Mouse (Mus musculus): ENCODE results near the gene Wipi2.

DNA sequence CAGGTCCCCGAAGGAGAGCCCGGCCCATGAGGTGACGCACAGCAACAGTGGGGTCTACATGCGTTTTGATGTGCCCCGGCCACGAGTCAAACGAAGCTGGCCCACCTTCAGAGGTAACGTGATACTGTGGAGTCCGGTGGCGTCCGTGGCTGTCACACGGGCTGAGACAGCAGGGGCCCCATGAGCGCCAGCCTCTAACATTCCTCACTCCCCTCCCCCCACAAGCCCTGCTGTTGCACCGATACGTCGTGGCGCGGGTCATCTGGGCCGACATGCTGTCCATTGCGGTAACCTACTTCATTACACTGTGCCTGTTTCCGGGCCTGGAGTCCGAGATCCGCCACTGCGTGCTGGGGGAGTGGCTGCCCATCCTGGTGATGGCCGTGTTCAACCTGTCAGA, 91.0 kb downstream of the Wipi2 start:
- no peak for TF ChIP-seq CTCF (IDR thresholded peaks at IDR 0.05; ENCODE audit: extremely low read depth, insufficient read length, insufficient replicate concordance, low read depth, low read length)
- no peak for TF ChIP-seq POLR2A (IDR thresholded peaks at IDR 0.05; ENCODE audit: low read depth, low read length)

Data from small intestine, adult 2 months (tissue).